Comparison of ENCODE assay signal across 16 mouse cellular contexts in genomic region chr3:153567913-153568312, GRCm38 (mm10).
DNase-seq lines count a peak whose midpoint lies in the region; ATAC-seq and TF ChIP-seq lines count a peak whose summit lies in the region.
"Had no signal": no experiment of that assay in that cellular context is flagged by ENCODE, and none has a peak within 500 bp of the region (broad histone marks: within the 10 kb centered on the region; RNA-seq: fewer than 3 reads in every experiment).

No protein-coding gene starts in this region.

- H3K4me3 ChIP-seq in hindbrain, postnatal 0 days (ENCODE audit: low read length), result no peak overlapping the region
- H3K4me3 ChIP-seq in hindbrain, embryonic 12.5 days, result no peak overlapping the region
- H3K4me3 ChIP-seq in lung, postnatal 0 days (ENCODE audit: low read depth, low read length), result no peak overlapping the region
- no peak overlapping the region for H3K4me3 ChIP-seq in cortical plate, adult 2 months (ENCODE audit: insufficient read depth, low read length)
- H3K4me3 ChIP-seq: embryonic facial prominence, embryonic 10.5 days; heart, embryonic 12.5 days; hindbrain, embryonic 10.5 days; limb, embryonic 12.5 days had no signal

- no peak for TF ChIP-seq EP300 in lung, postnatal 0 days (IDR thresholded peaks at IDR 0.05)

- H3K36me3 ChIP-seq in hindbrain, postnatal 0 days (ENCODE audit: insufficient read depth, low read length), result no peaks in the 10 kb centered on the region
- no peaks in the 10 kb centered on the region for H3K36me3 ChIP-seq in hindbrain, embryonic 12.5 days
- no peaks in the 10 kb centered on the region for H3K36me3 ChIP-seq in lung, postnatal 0 days (ENCODE audit: insufficient read depth, low read length)
- H3K36me3 ChIP-seq: embryonic facial prominence, embryonic 10.5 days; heart, embryonic 12.5 days; hindbrain, embryonic 10.5 days; limb, embryonic 12.5 days had no signal

- H3K4me2 ChIP-seq in hindbrain, postnatal 0 days (ENCODE audit: low read depth, low read length), result no peak overlapping the region
- H3K4me2 ChIP-seq in hindbrain, embryonic 12.5 days (replicated peaks), result no peak overlapping the region
- no peak overlapping the region for H3K4me2 ChIP-seq in lung, postnatal 0 days (replicated peaks; ENCODE audit: low read depth, low read length)
- H3K4me2 ChIP-seq: heart, embryonic 12.5 days; limb, embryonic 12.5 days had no signal

- 47% methylated on average over 3 of the region's 3 CpGs for WGBS in hindbrain, postnatal 0 days
- 77% methylated on average over 3 of the region's 3 CpGs for WGBS in hindbrain, embryonic 12.5 days
- WGBS in lung, postnatal 0 days, result 46% methylated on average over 3 of the region's 3 CpGs

- TF ChIP-seq POLR2A in cortical plate, adult 2 months (IDR thresholded peaks at IDR 0.05; ENCODE audit: extremely low read depth, insufficient read depth, low read length), result no peak

- H3K27ac ChIP-seq in hindbrain, postnatal 0 days, result no peak overlapping the region
- no peak overlapping the region for H3K27ac ChIP-seq in hindbrain, embryonic 12.5 days
- H3K27ac ChIP-seq in lung, postnatal 0 days (ENCODE audit: low read length), result no peak overlapping the region
- no peak overlapping the region for H3K27ac ChIP-seq in cortical plate, adult 2 months (ENCODE audit: insufficient read depth, low read length)
- H3K27ac ChIP-seq: embryonic facial prominence, embryonic 10.5 days; hindbrain, embryonic 10.5 days; limb, embryonic 12.5 days had no signal

- no peak overlapping the region for H3K9ac ChIP-seq in hindbrain, postnatal 0 days (replicated peaks; ENCODE audit: low read length)
- H3K9ac ChIP-seq in hindbrain, embryonic 12.5 days, result no peak overlapping the region
- no peak overlapping the region for H3K9ac ChIP-seq in lung, postnatal 0 days (replicated peaks; ENCODE audit: low read depth)
- H3K9ac ChIP-seq: heart, embryonic 12.5 days; limb, embryonic 12.5 days had no signal

- 0 out of 2 replicates have a peak, but pooled peaks cover 4% of the 10 kb centered on the region for H3K4me1 ChIP-seq in hindbrain, postnatal 0 days (ENCODE audit: insufficient read depth, low read length)
- H3K4me1 ChIP-seq in hindbrain, embryonic 12.5 days, result 0 out of 2 replicates have a peak, but pooled peaks cover 4% of the 10 kb centered on the region
- H3K4me1 ChIP-seq in lung, postnatal 0 days (ENCODE audit: insufficient read depth, low read depth, low read length), result peaks cover 6% of the 10 kb centered on the region; the same call in 1 of the 2 replicates
- peaks cover 4% of the 10 kb centered on the region; the same call in 1 of the 2 replicates for H3K4me1 ChIP-seq in cortical plate, adult 2 months (ENCODE audit: control insufficient read depth, insufficient read depth, low read length)
- H3K4me1 ChIP-seq: embryonic facial prominence, embryonic 10.5 days; hindbrain, embryonic 10.5 days had no signal

- TF ChIP-seq CTCF in hindbrain, postnatal 0 days (IDR thresholded peaks at IDR 0.05; ENCODE audit: low read depth), result peak; percentile 79
- TF ChIP-seq CTCF in lung, postnatal 0 days (IDR thresholded peaks at IDR 0.05), result peak; percentile 62
- TF ChIP-seq CTCF in cortical plate, adult 2 months (IDR thresholded peaks at IDR 0.05; ENCODE audit: extremely low read depth, insufficient read depth, low read length), result peak; percentile 52; the same call in 1 of the 2 replicates

- no peaks in the 10 kb centered on the region for H3K27me3 ChIP-seq in hindbrain, postnatal 0 days (ENCODE audit: insufficient read depth, low read length)
- H3K27me3 ChIP-seq in hindbrain, embryonic 12.5 days, result no peaks in the 10 kb centered on the region
- H3K27me3 ChIP-seq in lung, postnatal 0 days (replicated peaks; ENCODE audit: insufficient read depth, low read length), result no peaks in the 10 kb centered on the region
- H3K27me3 ChIP-seq: heart, embryonic 12.5 days; limb, embryonic 12.5 days had no signal

- no peak for ATAC-seq in CD4-positive, CD25-positive, alpha-beta regulatory T cell, adult 4 months
- peak; percentile 40; the same call in 1 of the 2 replicates for ATAC-seq in hindbrain, postnatal 0 days
- no peak for ATAC-seq in hindbrain, embryonic 12.5 days (ENCODE audit: low FRiP score)
- ATAC-seq in lung, postnatal 0 days, result 0 out of 2 replicates have a peak, but pooled peaks have one; percentile 17

- H3K9me3 ChIP-seq in hindbrain, postnatal 0 days (ENCODE audit: low read length), result no peaks in the 10 kb centered on the region
- H3K9me3 ChIP-seq in hindbrain, embryonic 12.5 days (replicated peaks), result no peaks in the 10 kb centered on the region
- H3K9me3 ChIP-seq in lung, postnatal 0 days (ENCODE audit: low read length), result no peaks in the 10 kb centered on the region
- H3K9me3 ChIP-seq: embryonic facial prominence, embryonic 10.5 days; heart, embryonic 12.5 days; hindbrain, embryonic 10.5 days; limb, embryonic 12.5 days had no signal

- DNase-seq in CD4-positive, CD25-positive, alpha-beta regulatory T cell, adult 2 months (ENCODE audit: low read depth, low spot score), result peak; percentile 18
- peak; percentile 65 for DNase-seq in hindbrain, postnatal 0 days (ENCODE audit: low spot score)
- DNase-seq in lung, postnatal 0 days (ENCODE audit: low spot score), result no peak
- DNase-seq in lung, adult 18-20 months, result no peak
- DNase-seq in spleen, adult 18-20 months, result no peak
- DNase-seq: adrenal gland, adult 8-10 months; gastrocnemius, postnatal 10 days; kidney, adult 2 months; thymus, postnatal 36 days had no signal

Comparison
In these comparisons a context has a peak if more than half of its experiments do, and no peak if none do; other contexts are left out.
1. ATAC-seq: peak in hindbrain, postnatal 0 days (single experiment) and lung, postnatal 0 days (single experiment); none in CD4-positive, CD25-positive, alpha-beta regulatory T cell, adult 4 months (single experiment) and hindbrain, embryonic 12.5 days (single experiment).
2. DNase-seq: peak in CD4-positive, CD25-positive, alpha-beta regulatory T cell, adult 2 months (single experiment) and hindbrain, postnatal 0 days (single experiment); none in lung, postnatal 0 days (single experiment), lung, adult 18-20 months (0 of 2) and spleen, adult 18-20 months (0 of 2).
3. Peak in every context shown above with its lines, with median percentiles within 50 percentile points of each other: CTCF ChIP-seq.